Mouse (Mus musculus) B cell, adult 2 months (primary cell): ENCODE data around the gene Ass1.

Source experiments
- DNase-seq, 2 experiments: peaks; one replicate each; pipeline ENCODE4 v3.0.0; 2022

Gene Ass1

DNA sequence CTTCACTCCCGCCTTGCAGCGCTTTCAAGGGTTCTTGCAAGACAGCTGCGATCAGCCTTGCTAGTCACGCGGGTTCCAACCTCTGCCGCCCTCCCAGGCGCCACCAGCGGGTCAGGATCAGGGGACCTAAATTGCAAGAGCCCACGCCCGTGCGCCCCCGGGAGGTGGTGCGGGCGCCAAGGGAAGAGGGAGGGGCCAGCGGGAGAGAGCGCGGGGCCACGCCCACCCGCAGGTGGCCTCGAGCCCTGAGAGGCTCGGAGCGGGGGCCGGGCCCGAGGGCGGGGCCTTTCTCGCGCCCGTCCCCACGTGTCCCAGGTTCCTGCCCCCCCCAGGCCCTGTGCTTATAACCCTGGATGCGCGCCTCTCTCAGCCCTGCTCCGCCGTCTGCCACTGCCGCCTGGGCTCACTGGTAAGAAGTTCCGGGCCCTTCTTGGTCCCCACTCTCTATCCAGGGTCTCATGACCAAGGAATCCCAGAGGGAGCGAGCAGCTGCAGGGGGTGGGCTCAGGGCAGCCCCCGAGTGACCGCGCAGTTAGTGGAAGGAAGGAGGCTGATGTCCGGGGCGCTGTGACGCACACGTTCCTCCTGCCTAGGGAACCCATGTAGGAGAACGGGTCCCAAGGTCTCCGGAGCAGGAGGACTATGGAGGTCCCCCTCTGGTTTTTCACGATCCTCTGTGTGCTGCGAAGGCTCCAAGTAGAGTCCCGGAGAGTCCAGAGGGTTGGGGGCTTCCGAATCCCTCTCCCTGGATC is at the start of gene Ass1:
Ass1 (plus strand) TSS at position 277 of the 752 bp plus-strand sequence.
- peak; percentile 86 to 89 for DNase-seq

DNA sequence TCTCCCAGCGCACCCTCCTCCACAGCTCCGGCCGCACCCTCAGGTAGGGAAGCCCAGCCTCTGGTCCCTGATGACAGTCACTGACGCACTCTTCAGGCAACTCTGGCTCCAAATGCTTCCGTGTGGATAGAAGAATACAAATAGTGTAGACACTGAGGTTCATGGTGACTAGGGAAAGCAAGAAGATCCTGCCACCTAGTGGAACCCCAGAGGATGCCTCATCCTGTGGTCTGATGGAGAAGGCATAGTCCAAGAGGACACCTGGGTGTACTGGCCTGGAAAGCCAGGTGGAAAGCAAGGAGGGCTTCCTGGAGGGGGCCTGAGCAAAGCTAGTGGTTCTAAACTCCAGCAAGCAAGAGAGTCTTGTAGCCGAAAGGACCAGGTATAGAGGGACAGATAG is 49.1 kb upstream of the Ass1 start:
- DNase-seq, result no peak

DNA sequence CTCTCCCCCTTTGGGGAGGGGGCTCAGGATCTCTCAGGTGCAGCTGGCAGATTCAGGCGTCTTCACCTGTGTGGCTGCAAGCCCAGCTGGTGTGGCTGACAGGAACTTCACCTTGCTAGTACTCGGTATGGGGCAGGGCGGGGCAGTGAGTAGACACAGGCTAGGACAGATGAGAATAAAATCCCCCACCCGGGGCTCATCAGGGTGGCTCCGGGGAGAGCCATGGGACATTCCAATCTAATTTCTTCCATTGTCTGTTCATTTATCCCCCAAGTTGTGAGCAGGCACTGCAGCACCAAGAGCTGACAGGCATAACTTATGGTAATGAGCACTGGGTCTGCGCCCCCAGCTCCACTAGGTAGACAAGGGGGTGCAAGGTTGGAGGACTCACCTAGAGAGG is 47.4 kb upstream of the Ass1 start:
- DNase-seq, result no peak

DNA sequence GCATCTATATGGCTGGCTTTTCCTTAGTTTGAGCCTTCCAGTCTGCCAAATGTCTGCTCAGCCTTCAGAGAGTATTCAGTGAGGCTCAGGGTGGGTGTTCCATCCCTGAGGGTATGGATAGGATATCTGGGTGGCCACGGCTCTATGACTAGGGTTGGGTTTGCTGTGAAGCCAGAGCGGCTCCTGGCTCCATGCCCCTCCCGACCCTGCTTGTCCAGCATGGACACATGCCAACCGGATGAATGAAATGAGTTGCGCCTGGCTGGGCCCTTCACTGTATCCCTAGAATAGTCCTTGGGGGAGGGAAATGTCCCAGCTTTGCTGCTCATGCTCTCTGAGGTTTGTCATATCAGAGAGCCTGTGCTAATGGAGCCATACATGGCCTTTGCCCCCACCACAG is 38.5 kb upstream of the Ass1 start:
- no peak for DNase-seq

DNA sequence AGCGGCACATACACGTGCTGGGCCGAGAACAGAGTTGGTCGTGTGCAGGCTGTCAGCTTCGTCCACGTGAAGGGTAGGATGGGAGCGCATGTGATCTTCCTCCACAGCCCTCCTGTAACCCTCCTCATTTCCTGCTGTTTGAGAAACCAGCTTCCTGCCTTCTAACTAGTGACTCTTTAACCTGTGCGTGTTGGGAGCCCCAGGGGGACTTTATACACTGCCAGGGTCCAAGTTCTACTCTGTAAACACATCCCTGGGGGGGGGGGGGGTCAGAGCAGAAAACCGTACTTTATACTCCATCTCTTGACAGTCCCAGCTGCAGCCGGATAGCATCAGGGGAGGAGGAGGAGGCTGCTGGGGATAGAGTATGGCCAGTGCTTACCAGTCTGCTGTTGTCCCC is 35.3 kb upstream of the Ass1 start:
- DNase-seq, result no peak

DNA sequence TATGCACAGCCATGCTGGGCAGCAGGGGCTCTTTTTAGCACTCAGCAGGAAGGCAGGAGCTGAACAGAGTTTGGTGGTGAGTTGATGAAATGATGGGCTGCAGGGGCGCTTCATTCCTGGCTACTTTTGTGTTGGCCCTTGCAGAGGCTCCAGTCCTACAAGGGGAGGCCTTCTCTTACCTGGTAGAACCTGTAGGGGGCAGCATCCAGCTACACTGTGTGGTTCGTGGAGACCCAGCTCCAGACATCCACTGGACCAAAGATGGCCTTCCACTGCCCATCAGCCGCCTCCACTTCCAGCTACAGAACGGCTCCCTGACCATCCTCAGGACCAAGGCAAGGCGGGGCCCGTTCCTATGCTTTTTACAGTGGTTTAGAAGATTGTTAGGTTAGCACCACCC is 34.4 kb upstream of the Ass1 start:
- peak; percentile 56 to 63 for DNase-seq

DNA sequence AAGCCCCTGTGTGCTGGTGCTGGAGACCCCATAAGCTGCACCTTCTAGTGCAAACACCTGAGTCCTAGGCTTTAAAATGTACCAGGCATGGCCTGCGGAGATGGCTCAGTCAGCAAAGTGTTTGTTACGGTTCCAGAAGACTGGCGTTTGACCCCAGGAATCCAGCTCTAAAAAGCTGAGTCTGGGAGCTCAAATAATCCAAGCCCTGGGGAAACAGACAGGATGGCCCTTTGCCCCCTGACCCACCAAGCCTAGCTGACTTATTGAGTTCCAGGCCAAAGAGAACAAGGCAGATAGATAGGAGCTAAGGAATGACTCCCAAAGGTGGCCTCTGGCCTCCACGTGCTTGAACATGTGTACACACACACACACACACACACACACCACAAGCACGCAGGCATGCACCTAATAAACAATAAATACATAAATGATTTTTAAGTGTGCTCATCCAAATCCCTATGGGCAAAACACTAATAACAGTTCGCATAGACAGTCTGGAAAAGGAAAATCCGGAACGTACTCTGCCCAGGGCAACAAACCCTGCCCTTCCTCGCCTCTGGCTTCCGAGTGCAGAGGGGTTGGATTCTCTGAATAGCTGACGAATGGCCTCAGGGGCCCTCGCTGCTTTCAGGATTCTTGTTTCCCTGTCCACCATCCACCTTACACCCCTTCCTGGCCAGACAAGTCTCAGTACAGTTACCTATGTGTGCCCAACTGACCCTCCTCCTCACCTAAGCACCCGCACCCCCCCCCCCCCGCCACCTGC is 32.3 kb upstream of the Ass1 start:
- no peak for DNase-seq

DNA sequence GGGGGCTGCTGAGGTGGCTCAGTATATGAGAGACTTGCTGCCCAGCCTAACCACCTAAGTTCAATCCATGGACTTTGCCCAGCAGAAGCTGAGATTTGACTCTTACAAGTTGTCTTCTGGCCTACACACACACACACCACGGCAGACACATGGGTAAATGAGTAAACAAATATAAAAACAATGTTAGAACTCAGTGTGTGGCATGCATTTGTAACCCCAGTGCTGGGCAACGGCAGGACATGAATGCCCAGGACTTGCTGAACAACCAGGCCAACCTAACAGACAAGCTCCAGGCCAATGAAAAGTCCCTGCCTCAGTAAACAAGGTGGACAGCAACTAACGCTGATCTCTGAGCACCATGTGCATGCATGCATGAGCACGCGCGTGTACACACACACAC is 30.4 kb upstream of the Ass1 start:
- DNase-seq, result no peak

DNA sequence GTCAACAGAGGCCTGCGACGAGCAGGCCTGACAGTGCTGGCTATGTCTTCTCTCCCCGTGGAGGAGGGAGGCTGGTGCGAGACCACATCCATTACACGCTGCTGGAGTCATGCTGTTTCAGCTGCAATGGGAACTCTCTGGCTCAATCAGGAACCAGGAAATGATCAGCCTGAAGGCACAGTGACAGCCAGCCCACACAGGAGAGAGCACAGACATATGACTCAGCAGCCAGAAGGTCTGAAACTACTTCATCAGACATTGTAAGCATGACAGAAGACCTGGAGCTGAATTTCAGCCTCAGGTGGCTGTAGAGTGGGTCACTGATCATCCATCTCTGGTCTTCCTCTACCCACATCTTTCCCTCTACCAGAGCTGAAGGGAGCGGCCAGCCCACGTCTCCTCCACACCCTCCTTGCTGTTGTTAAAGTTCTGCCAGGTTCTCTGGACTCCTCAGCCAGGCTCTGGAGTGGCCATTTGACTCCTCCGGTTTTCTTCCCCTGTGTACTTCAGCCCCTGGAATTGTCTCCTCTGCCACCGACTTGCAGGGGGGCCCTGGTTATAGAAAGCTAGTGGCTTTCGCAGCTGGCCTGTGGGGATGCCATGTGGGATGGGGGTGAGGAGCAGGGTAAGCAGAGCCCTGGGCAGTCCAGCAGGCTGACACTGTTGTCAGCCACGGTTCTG is 27.4 kb upstream of the Ass1 start:
- DNase-seq, result no peak

DNA sequence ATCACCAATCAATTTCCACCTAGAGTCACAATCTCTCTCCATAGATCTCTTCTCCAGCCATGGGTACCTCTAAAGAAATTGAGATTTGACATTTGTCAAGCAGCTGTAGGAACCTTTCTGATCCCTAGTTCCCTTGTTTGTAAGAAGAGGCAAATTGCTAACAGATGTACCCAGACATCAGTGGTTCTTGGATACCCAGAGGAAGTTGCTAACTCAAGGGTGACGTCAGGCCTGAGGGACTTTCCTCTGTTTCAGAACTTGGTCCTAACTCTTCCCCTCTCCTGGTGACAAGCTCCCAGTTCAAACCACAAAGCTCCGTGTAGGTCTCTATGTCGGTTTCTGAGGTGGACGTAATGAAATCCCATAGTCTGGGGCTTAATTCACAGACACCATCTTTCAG is 24.0 kb upstream of the Ass1 start:
- no peak for DNase-seq

DNA sequence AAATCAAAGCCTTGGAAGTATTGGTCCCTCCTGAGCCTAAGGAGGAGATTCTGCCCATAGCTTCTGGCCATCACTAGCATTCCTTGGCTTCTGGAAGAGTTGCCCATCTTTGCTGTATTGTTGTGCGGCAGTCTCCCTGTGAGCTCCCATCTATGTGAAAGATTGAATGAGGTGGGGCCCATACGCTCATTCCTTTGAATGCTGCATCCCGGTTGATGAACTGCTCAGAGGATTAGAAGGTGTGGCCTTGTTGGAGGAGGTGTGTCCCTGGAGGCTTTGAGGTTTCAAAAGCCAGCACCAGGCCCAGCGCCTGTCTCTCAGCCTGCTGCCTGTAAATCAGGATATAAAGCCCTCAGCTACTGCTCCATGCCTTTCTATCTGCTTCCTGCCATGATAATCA is 23.6 kb upstream of the Ass1 start:
- DNase-seq, result no peak

DNA sequence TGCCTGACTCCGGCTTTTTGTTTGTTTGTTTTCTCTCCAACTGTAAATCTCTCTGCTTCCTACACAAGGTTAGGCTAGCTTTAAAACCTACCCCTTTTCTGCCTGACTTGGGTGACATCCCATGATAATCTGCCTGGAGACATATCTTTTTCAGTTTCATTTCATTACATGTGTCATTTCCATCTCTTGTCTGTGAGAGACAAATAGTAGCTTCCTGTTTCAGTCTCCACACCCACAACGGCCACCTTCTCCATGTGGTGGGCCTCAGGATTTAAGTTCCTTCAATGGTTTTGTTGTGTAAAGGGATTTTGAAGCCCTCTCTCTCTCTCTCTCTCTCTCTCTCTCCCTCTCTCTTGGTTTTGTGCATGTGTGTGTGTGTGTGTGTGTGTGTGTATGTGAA is 22.5 kb upstream of the Ass1 start:
- DNase-seq, result no peak

DNA sequence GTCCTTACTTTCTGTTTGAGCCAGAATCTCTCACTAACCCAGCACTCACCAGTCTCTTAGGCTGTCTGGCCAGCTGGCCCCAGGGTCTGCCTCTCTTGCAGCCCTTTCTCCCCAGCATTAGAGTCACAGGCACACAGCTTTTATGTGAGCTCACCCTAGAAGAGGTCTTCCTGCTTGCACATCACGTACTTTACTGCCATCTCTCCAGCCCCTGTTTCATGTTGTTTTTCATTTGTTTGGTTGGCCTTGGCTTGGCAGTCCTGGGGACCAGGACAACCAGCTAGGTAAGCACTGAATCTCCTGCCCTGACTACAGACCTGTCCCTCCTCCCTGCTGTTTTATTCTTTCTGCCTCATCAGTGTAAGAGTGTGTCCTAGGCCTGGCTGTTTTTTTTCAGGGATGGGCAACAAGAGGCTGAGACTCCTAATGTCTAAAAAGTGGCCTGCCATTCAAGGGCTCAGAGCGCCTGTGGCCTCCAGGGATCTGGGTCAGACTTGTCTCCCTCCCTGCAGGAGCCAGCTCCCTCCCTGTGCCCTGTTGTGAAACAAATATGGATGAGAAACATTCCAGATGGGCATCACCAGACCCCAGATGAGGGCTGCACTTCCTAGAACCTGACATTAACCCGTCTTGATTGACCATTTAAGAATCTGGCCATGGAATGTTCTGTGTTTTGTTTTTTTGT is 21.1 kb upstream of the Ass1 start:
- DNase-seq, result no peak

DNA sequence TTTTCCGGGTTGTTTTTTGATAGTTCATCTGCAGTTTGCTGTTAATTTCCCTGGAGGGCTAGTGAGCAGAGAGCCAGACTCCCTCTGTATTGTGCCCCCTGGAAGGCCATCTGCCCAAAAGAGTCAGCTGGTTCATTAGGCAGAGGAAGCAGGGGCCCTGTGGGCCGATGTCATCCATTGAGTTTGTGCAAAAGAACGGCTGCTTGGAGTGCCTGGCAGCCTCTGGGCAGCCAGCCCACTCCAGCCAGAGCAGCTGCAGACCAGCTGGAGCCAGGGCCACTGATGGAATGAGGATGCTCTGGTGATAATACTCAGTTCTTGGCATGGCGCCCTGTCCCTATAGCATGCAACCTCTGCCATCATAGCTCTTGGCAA is 20.6 kb upstream of the Ass1 start:
- no peak for DNase-seq

DNA sequence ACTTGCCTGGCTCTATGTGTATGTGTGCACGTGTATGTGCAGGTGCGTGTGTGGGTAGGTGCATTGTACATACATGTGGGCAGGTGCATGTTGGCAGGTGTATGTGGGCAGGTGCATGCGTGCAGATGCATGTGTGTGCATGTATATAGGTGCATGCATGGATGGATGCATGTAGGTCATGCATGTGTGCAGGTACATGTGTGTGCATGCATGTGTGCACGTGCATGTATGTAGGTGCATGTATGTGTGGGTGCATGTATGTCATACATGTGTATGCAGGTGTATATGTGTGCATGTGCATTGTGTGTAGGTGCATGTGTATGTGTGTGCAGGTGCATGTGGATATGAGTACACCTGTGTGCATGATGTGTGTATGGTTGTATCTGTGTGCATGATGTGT is 20.1 kb upstream of the Ass1 start:
- DNase-seq, result no peak

DNA sequence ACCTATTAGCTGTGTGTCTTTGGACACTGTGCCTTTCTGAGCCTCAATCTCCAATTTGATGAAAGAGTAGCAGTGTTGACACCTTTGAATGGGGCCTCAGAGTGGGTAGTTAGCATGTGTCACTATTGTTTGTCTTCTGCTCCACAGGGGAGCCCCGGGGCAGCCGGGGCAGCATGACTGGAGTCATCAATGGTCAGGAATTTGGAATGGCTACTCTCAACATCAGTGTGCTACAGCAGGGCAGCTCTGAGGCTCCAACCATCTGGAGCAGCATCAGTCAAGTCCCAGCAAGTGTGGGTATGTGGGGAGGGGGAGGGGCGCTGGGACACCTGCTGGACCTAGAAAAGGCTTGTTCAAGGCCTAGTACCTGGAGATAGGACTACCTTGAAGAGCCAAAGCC is 19.3 kb upstream of the Ass1 start:
- DNase-seq, result no peak

DNA sequence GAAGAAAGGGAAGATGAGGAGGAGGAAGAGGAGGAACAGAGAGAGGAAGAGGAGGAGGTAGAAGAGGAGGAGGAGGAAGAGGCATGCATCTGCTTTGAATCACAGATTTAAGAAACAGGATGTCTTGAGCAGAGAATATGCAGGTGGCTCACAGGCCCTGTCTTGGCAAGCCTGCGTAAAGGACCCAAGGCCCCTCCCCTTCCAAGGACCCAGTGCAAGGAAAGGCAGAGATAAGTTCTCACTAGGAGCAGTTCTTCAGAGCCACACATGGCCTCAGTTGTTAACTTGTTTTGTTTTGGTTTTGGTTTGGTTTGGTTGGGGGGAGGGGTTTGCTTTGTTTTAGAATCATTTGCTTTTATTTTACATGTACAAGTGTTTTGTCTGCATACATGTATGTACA is 18.5 kb upstream of the Ass1 start:
- DNase-seq, result no peak

DNA sequence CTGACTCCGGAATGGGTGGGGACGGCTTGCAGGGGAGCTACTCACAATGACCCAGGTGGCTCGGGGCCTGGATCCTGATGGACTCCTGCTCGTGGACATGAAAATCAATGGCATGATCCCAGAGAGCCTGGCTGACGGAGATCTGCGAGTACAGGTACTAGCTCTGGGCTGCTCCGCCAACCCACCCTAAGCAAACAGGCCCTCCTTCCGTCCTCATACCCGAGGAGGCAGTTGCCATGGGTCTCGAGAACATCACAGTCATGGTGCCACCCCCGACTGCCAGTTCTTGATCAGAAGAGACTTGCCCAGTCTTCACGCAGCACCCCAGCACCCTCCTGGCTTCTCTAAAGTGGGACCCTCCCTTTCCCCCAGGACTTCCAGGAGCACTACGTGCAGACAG is 17.0 kb upstream of the Ass1 start:
- no peak for DNase-seq

DNA sequence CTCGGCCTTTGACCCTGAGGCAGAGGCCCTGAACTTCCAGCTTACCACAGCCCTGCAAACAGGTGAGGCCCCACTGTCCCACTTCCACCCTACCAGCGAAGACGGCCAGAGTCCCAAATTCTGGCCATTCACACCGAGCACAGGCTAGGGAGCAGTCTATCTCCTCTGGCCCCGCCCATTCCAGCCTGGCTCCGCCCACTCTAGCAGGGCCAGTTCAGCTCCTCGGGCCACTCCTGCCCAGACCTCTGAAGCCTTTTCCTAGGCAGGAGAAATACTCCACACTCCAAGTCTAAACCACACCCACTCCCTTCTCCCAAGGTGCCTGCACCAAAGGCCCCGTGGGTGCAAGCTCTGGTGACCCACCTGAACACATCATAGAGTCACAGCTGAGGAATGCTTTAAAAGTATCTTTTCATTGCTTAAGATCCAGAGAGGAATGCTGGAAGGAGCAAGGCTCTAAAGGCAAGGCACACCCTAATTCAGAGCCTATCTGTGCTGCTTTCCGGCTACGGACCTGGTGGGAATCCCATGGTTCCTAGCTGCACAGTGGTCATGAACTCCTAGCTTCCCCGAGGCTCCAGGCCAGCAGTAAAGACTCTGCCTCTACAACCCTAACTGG is 16.3 kb upstream of the Ass1 start:
- DNase-seq, result no peak

DNA sequence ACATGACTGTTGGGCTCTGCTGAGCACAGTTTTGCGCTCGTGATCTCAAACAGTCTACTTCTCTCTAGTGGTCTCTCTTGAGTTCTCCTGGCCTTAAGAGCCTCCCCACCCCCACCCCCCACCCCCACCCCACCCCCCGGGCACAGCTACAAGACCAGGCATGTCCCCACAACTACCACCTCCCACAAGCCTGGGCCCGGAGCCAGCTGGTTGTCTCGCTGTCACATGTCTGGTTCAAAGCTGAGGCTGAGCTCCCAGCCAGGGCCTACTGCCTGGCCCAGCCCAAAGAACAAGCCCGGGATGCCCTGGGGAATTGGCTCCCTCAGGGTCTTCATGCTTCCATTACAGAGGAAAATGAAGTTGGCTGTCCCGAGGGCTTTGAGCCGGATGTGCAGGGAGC is 15.7 kb upstream of the Ass1 start:
- DNase-seq, result no peak

DNA sequence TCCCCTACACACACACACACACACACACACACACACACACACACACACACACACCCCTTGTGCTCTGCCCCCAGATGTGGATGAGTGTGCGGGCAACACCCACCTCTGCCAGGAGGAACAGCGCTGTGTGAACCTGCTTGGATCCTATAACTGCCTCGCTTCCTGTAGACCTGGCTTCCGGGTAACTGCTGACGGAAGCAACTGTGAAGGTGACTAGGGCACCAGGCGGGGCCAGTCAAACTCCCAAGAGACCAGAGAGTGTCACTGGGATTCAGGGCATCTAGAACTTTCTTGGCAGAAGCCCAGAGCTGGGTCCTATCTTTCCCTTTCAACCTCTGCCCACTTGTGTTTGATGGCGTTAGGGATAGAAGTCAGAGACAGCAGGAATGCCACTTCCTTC is 14.6 kb upstream of the Ass1 start:
- DNase-seq, result peak in 1 of 2 experiments; percentile 40

DNA sequence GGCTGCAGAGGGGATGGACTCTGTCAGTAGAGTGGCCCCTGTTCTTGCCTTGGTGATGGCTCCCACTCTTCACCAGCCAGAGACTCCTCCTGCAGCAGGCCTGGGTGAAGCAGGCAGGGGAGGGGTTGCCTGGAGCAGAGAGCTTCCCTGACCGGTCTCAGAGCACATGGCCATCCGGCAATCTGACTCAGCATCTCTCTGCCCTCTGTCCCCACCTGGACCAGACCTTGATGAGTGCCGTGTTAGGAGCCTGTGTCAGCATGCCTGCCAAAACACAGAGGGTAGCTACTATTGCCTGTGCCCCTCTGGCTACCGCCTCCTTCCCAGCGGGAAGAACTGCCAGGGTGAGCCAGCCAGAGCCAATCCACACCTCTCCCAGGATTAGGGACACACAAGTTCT is 11.5 kb upstream of the Ass1 start:
- DNase-seq, result no peak
